Mouse (Mus musculus) yolk sac, embryonic 10.5 days (tissue): ENCODE measurements around the gene Dlx4.
A peak's percentile ranks its signal among the peaks of the same experiment; 100 is the strongest.

Experiments
- DNase-seq: peaks from one replicate; pipeline ENCODE4 v3.0.0-alpha.2; 2017; ENCODE audit warnings: low spot score

Gene Dlx4

DNA sequence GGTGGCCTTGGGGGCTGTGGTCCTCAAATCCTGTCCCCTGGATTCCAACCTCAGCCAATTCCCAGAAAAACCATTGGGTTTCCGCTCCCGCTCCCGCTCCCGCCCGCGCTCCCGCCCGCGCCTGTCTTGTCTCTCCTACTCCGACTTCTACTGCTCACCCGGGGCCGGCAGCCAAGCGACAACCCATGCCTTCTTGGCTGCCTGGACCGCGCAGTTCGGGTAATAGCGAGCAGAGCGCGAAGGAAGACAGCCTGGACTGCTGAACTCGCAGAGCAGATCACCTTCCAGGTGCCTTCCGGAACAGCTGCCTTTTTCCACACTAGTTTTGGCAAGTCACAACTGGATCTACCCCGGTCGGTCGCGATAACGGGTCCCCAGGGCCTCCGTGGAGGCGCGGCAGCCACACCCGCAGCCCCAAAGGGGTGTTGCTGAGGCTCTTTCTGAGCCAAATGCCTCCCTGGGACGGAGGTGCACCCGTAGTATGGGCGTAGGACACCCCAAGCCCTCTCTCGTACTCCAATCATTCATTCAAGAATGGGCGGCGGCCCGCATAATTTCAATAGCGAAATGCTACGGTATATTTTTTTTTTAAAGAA is 3.0 kb downstream of the Dlx4 start:
- DNase-seq = no peak

DNA sequence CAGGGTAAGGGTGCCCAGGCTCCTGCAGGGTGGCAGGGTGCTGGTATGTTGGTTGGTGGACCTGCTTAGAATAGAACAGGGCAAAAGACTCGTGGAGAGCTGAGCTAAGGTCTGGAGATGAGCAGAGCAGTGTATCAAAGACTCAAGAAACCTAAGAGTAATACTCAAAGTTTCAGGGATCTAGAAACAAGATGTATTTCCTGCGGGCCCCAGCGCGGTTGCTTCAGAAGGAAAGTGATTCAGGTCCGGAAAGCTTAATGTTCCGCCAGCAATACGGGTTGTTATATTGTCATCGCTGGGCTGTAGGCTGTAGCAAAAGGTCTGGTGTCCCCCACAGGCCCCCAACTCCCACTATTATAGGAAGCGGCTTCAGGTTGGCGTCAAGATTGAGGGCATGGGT is 3.8 kb downstream of the Dlx4 start:
- no peak for DNase-seq

DNA sequence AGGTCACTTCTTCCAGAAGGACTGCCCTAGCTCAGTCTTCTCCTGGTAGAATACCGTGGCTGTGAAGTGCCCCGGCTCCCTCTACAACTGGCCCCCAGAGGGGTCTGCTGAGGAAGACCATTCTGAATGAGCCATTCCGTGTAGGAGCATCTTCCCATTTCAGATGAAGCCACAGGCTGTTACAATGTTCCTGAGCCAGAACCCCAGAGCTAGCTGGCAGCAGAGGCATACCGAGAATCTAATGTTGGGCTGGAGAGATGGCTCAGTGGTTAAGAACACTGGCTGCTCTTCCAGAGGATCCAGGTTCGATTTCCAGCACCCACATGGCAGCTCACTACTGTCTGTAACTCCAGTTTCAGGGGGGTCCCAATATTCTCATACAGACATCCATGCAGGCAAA is 6.2 kb downstream of the Dlx4 start:
- DNase-seq = no peak

DNA sequence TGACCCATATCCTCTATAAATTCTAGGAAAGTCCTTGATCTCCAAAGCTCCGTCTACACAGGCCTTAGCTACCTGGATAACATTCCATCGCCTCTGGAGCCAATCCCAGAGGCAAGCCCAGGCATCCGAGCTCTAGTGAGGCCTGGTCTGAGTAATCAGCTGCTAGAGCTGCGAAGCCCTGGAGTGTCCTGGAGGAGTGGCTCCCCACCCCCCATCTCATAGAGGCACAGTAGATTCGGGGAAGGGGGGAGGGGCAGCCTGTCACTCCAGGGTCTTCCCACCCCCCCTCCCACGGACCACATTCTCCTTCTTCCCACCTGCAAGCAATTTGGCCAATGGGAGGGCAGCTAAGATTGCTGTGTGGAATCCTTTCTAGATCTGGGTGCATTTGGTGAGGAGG is 8.8 kb downstream of the Dlx4 start:
- no peak for DNase-seq

DNA sequence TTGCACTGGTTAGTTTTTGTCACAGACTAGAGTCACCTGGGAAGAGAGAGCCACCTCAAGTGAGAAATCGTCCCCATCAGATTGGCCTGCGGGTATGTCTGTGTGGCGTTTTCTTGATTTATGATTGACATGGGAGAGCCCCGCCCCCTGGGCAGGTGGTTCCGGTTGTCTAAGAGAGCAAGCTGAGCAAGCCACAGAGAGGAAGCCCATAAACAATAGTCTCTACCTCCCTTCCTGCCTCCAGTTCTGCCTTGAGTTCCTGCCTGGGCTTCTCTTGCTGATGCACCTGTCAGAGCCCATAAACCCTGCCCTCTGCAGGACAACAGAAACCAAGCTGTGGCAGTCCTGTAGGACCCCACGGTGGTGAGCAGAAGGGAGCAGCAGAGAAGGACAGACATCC is 12.7 kb downstream of the Dlx4 start:
- DNase-seq = no peak

DNA sequence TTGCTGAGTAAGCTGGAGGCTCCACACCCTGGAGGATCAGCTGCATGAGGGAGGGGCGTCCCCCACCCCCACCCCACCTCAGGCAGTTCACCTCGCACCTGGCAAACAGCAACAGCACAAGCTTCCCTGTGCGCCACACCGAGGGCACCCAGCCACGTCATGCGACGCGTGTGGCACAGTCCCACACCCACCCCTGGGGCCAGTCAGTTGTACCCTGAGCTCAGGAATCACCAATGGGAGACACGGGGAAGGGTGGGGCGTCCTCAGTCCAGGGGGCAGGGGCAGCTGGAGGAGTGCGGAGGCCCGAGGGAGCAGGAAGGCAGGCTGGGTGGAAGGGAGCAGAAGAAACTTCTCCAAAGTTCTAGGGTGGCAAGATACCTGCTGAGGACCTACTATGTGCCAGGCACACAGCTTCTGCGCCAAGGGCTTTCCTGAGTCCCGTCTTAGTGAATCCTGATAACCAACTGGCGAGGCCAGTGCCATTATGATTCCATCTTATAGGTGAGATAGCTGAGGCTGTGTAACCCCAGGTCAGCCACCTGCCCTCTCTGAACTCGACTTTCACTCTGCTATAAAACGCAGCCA is 15.3 kb downstream of the Dlx4 start:
- no peak for DNase-seq

DNA sequence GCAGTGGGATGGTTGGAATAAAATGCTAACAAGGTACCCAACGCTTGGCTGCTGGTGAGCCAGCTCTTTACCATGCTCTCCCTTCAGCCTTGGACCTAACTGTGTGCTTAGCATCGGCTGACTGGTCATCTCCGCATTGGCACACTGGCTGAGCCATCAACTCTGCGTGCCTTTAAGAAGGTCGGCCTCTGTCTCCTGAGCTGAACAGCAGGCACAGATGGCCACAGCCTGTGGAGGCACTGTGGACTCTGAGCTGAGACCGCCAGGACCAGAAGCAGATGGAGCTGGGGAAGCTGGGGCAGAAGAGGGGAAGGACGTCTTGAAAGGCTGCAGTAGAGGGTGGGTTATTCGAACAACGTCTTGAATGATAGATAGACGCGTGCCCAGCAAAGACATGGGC is 17.7 kb downstream of the Dlx4 start:
- DNase-seq = no peak

DNA sequence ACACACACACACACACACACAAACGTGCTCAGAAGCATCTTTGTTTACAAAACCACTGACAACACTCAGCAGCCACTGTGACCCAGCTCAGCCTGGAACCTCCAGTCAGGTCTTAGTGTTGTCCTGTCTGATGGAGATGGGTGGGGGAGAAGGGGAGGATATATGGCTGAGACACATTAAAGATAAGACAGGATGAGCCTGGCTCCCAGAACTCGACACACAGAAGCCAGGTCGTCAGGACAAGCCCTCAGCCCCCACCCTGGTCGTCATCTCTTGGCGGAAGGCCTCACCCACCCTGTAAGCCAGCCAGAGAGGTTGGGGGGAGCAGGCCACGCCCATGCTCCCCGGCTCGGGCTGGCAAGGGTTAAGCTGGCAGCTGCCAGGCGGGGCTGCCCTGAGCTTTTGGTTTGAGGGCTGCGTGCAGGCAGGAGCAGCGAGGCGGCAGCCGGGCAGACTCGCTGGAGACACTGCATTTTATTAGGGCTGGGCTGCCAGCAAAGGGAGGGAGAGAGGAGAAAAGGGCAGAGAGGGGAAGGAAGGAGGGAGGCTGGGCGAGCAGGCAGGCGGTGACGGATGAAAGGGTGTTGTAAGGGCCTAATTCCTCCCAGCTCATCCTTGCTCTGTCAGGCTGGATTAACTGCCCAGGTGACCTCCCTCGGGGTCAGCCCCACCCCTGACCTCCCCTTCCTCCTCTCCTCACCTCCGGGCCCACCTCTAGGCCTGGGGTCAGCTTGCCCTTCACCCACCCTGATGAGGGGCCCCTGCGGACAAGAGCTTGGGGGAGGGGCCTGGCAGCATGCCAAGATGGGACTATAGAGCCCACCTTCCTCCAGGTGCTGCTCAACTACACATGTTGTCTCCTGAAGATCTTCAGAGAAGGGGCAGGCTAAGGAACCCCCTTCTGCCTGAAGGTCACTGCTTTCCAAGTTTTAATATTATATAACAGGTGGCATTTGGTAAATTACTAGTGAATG is 19.5 kb downstream of the Dlx4 start:
- no peak for DNase-seq

DNA sequence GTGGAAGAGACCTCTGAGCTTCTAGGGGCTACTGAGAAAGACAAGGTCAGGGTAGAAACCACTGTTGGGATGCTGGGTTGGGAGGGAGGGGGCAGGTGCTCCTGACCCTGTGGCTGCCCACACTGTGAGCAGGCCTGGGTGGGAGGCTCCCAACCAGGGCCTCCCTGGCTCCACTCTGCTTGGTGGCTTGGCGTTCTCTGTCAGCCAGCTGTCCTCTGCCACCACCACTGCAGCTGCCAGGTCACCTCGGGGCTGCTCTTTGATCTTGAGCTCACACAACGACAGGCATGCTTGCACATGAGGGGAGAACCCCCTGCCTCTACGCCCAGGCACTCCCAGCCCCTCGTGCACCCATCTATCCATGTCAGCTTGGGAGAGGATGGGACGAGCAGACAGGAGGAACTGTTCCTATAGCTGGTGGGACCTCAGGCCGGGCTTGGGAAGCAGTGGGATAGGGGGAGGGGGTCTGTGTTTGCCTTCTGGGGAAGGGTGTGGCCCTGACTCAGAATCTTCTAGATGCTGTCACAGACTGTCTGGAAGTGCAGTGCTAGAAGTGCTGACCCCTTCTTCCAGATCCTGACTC is 20.6 kb downstream of the Dlx4 start:
- DNase-seq = no peak

DNA sequence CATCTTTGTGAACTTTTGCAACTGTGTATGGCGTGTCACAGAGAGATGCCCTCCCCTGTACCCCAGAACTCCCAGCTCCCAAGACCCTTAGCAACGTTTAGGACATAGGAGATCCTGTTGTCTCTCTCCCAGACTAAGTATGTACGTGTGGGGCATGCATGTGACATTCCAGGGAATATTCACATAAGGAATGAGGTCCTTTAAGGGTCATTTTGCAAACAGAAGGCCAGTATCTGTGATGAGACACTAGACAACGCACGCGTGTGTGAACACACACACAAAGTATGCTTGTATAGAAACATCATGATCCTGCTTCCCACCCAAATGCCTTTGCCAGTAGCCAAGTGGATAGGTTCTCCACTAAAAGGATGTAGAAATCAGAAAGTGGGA is 24.0 kb downstream of the Dlx4 start:
- no peak for DNase-seq

DNA sequence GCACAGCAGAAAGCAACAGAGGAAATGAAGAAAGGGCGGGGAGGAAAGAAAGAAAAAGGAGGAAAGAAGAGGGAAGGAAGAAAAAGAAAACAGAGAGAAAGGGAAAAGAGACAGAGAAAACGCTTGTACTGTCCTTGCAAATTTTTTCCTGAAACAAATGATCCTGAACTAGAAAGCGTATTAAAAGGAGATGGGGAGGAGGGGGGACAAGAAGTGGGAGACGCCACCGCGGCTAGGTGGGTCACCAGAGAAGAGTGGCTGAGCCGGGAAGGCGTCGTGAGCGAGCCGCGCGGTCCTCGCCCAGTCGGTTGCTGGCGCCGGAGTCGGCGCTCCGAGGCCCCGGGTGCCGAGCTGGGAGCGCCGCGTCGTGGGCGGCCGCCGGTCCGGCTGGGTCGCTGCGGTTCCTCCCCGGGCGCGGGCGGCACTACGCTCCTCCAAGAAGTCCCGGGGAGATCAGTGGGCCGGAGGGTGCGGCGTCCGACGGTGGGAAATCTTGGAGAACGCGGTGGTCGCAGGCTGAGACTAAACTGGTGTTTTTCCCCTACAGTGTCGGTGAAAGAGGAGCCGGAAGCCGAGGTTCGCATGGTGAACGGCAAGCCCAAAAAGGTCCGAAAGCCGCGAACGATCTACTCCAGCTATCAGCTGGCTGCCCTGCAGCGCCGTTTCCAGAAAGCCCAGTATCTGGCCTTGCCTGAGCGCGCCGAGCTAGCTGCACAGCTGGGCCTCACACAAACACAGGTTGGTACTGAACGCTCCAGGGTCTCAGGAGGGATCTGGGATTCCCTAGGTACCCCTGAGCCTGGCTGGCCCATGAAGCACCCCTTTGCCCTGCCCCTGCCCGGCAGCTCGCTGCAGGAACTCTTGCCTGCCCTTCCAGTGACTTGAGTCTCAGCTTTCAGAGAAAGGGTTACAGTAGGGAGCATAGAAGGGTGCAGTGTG is 24.6 kb downstream of the Dlx4 start:
- no peak for DNase-seq

DNA sequence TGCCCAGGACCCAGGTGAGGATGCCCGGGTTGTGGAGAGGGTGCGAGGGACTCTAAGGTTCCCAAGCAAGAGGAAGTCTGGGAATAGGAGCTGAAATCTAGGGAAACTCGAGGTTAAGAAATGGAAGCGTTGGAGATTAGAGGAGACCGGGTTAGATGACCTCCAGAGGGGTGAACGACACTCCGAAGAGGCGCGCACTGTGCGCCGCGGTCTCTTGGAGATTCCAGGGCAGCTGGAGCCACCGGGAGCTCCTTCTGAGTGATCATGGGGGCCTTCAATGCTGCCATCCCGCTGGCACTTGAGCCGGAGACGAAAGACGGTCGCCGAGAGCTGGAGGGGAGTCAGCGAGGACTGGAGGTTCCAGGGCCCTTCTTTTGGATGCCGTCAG is 25.4 kb downstream of the Dlx4 start:
- DNase-seq = no peak

DNA sequence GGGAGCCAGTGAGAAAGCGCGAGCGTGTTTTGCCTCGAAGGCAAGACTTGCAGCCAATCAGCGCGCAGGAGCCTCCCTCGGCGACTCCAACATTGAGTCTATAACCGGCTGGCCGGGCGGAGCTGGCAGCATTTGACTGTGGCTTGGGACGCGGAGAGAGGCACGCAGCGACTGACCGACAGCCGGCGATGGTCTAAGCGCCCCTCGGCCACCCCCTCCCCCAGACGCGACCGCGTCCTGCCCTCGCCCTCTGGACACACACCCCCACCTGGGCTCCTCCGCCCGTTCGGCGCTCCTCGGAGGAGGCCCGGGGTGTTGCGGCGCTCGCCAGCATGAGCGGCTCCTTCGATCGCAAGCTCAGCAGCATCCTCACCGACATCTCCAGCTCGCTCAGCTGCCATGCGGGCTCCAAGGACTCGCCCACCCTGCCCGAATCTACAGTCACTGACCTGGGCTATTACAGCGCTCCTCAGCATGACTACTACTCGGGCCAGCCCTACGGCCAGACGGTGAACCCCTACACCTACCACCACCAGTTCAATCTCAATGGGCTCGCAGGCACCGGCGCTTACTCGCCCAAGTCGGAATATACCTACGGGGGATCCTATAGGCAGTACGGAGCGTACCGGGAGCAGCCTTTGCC is 26.0 kb downstream of the Dlx4 start, which contains the start of gene Dlx3:
Gene Dlx3, plus strand, starts transcription at position 130 of the 643 bp plus-strand sequence.
- DNase-seq = peak; percentile 21

DNA sequence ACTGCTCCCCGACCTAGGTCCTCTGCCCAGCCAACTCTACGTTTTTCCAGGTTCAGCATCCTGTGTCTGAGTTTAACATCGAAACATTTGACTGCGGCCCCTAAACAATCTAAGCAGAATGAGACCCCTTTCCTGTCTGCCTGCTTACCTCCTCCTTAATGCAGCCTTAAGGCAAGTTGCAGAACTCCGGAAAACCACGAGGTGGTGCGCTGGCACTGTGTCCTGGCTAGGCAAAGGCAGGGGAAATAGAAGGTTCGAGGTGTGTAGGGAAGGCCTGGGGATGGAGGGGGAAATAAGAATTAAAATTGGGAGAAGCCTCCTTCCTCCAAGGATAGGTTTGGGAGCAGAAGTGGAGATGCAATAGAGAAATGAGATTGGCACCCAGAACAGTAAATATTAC is 27.6 kb downstream of the Dlx4 start:
- peak; percentile 44 for DNase-seq

DNA sequence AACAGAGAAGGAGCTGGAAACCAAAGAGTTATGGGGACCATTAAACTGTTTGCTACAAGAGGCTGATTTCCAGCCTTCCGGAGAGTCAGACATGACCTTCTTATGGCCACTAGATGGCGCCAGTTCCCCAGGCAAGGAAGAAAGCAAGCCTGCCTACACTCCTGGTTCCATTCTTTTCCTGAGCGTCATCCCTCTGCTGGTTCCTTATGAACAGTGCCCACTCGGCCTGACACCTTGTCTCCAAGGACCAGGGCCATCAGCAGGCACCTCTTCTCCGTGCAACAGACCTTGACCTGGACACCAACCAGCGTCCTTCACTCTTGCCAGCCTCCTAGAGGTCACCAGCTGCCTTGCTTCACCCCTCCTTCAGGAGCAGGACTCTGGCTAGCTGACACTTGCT is 29.0 kb downstream of the Dlx4 start:
- peak; percentile 62 for DNase-seq

DNA sequence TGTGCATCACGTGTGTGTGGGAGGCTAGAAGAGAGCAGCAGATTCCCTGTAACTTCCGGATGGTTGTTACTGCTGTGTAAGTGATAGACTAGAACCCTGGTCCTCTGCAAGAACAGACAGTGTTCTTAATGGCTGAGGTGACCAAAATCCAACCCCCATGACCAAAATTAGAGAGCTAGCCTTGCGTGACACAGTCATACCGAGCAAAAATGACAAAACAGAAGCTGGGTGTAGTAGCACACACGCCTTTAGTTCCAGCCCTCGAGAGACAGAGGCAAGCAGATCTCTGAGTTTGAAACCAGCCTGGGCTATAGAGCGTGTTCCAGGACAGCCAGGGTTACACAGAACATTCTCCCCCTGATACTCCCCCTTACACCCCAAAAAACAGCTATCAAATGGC is 36.0 kb downstream of the Dlx4 start:
- DNase-seq = no peak

DNA sequence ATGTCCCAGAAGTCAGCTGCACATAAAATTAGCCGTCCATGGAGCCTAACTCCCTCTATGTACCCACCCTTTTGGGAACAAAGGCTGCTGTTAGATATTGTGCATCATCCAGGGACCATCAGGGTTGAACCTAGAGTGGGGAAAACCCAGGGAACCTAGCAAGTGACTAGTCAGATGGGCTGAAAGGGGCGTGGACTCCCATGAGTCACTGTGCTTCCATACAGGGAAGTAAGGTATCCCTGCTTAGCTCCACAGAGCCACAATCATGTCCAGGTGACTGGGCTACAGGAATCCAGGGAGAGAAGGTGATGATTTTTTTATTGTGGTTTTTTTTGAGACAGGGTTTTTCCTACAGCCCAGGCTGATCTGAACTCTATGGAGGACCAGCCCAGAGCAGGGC is 37.1 kb downstream of the Dlx4 start:
- no peak for DNase-seq

DNA sequence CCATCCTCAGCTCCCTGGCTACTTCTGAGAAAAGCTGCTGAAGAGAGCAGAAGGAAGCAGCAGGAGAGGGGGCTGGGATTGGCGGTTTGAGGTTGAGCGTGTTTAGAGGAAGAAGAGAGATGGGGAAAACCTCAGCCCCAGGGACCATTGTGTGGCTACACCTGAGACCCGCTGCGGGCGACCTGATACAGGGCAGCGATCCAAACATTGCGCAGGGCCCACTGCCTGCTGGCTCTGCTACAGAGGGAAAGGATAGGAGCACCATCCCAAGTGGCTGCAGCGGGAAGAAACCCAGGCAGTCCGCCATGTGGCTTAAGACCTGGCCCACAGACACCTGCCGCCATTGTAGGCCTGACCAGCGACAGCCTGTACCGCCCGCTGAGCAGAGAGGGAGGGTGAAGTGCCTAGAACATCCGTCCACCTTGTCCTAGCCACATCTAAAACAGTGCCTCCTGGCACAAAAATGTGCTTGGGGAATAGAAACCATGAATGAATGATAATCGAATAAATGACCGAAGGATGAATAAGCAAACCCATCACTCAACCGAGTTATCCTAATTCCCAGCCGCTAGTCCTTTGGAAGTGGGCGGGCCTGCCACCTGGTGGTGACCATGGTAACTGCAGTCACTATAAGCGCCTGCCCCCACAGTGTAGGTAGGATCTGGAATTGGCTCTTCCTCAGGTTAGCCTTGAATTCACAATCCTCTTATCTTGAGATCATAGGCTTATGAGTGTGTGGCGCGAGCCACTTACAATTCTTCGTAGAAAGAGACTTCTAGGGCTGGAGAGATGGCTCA is 39.4 kb downstream of the Dlx4 start:
- peak; percentile 70 for DNase-seq

DNA sequence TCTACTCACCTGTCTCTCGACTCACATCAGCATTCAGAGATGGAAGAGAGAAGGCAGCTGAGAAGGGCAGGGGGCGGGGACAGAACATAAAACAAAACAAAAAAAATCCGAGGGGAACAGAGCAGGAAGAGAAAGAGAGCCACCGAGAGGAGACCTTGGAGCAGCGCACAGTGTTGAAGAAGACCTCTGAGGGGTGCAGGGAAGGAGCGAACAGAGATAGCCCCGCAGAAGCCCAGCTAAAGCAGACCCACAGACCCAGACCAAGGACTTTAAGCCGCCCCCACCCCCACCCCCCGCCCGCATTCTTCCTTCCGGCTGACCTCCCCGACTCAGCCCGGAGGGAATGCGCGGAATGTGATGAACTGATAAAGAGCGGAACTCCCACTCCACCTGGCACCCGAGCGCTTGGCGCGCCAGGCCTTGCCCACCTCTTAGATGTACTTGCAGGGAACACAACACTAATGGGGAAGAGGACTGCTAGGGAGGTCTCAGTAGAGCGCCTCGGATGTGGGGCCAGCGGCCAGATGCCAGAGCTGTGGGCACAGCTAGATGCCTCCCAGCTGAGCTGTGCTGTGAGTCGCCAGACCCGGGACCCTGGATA is 40.7 kb downstream of the Dlx4 start:
- peak; percentile 82 for DNase-seq

DNA sequence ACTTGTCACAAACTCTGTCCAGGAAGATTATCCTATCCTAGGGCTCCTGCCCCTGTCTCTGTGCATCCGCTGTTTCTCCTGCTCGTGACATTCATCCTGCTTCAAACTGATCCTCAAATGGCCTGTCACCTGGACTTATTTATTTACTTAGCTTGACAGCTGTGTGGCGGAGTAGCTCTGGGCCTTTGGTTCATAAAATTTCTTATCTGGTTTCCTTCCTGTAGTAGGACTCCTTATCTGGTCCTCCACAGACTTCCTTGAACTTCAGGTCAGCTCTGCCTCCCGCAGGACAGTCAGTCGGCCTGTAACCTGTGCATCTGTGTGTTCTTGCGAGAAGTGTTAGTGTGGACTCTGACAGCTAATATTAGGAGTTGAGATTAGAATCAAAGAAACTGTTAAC is 41.8 kb downstream of the Dlx4 start:
- DNase-seq = peak; percentile 63
